Mouse (Mus musculus) lung, postnatal 0 days (tissue): ENCODE results near the gene Heca.

ENCODE experiments used
- CTCF ChIP-seq: IDR thresholded peaks from 2 replicates; pipeline ENCODE4 v1.5.1; 2016; ENCODE audit warnings: antibody characterized with exemption, mild to moderate bottlenecking
- EP300 ChIP-seq: IDR thresholded peaks from 2 replicates; pipeline ENCODE4 v1.6.1; 2016; ENCODE audit warnings: antibody characterized with exemption, mild to moderate bottlenecking, control low read depth

- TF ChIP-seq EP300: no peak
- no peak for TF ChIP-seq CTCF
These were observed 27.9 kb downstream of the Heca start for GRCm38 (mm10) chr10:17919971-17920370.
